Mouse (Mus musculus): ENCODE data around the gene Klhl3.
"Not testable (repeated sequence)": the region's sequence is repeated elsewhere in the genome, so short reads cannot be mapped to it uniquely, and the experiment has no call there.

Klhl3 gene

DNA sequence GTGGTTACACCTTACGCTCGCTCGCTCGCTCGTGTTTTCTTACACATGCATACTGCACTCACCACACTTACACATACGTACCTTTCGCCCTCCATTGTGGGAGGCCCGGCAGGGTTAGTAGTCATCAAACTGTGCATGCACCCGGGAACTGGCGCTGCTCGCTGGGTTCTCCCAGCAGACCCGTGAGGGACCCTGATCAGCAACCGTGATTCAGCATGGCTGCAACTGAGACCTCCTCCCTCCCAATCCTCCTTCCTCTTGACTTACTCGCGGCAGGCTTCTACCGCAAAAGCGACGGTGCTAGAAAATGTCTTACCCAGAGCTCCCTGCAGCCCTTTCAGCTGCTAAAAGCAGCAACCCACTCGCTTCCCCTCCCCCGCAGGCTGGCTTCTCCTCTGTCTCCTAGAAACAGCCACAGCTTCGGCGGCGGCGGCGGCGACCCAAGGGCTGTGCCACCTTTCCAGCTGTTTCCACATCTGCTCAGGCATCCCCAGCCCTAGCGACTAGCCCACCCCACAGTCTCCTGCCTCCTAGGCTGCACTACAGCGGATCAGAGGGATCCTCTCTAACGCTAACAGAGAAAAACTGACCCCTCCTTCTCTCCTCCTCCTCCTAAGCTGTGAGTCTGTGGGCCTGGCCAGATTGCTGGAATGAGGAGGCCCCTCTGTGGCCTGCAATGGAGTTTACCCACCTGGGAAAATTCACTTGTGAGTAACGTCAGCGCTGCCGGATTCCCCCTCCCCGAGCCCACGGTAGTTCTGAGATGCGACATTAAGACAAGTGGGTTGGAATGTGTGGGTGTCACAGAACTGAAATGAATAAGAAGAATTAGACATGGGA is at the start of gene Klhl3:
Gene Klhl3, minus strand, starts transcription at position 532 of the 840 bp plus-strand sequence.
- no peak for DNase-seq (ENCODE audit: low read depth)

DNA sequence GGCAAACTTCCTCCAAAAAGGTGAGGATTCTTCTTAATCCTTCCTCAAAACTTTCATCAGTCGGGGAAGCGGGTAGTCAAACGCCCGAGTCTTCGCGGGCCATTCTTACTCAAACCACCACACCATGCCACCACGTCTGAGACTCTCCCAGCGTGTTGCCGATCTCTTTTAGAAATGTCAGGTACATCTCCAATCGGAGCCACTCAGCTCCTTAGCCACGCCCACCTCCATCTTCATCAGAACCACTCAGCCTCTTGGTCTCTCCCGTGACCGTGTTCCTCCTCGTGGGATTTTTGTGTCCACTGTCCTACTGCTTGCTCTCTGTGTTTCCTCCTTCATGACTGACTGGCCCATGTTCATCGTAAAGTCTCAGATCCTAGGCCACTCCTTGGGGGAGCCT is 47.4 kb upstream of the Klhl3 start:
- DNase-seq (ENCODE audit: low read depth), result no peak

DNA sequence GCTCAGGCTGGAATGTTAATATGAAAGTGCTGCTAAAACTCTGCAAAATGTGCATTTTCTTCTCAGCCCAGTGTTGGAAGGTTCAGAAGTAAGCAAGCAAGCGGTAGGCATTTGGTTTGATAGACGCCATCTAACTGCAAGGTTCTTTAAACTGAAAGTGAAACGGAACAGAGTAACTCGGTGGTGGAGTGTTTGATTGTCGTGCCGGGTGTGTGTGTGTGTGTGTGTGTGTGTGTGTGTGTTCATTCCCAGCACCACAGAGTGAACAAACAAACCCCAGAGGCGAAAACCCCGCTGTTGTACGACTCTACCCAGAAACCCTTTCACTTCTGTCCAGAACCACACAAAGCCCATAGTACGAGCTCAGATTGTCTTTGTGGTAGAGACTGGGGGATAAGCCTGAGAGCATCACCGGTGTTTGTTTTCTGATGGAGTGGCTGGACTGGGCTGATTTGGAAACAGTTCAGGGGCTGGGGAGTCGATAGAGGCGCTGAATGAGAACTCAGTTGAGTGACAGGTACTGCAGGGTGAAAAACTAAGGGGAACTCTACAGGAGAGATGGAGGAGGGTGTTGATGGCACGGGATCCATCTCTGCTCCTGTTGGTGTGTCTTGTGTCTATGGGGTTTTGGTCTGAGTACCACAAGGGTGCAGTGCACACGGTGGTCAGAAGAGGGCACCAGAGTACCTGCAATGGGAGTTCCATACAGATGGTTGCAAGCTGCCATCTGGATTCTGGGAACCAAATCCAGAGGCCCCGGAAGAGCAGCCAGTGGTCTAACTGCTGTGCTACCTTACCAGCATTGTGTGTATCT is 44.9 kb upstream of the Klhl3 start:
- peak; percentile 95 for DNase-seq (ENCODE audit: low read depth)

DNA sequence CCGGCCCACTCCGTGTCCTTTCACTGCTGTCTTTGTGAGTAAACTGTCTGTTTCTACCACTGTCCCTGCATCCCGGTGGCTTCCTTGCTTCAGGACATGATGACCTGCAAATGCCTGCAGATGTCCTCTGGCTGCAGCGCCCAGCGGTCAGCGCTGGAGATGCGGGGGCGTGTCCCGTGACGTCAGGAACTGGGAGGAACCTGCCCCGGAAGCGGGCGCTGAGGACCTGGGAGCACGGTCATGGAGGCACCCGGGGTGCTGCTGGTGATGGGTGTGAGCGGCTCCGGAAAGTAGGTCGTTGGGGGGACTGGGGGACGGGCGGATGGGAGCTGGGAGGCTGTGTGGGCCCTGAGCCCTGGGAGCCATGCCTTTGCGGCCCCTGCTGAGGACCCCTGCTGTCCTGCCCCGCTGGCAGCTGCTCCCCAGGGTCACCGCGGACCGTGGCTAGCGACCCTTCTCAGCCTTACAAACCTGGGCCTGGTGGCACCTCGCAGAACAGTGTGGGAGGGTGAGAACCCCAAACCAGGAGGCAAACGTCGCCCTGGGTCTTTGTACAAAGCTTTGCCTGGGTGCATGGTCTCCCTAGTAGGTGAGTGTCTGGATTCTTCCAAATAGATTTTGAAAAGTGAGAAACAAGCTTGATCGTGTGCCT is 44.2 kb upstream of the Klhl3 start, which contains the start of gene Idnk:
Gene Idnk, plus strand, starts transcription at position 203 of the 652 bp plus-strand sequence.
- DNase-seq (ENCODE audit: low read depth), result peak; percentile 84

DNA sequence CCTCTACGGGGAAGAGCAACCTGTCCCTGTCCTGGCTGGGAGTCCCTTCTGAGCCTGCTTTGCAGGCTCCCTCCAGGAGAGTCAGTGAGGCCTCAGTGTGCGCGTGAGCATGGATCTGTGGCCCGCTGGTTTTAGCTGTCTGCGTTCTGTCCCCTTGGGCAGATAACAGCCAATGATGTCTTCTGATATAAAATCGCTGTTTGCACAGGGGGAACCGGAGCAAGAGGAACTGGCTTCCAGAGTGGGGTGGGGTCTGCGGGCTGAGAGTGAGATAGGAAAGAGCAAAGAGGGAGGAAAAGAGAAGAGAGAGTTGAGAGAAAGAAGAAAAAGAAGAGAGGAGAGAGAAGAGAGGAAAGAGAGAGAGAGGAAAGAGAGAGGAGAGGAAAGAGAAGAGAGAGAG is 43.6 kb upstream of the Klhl3 start:
- DNase-seq (ENCODE audit: low read depth), result no peak

DNA sequence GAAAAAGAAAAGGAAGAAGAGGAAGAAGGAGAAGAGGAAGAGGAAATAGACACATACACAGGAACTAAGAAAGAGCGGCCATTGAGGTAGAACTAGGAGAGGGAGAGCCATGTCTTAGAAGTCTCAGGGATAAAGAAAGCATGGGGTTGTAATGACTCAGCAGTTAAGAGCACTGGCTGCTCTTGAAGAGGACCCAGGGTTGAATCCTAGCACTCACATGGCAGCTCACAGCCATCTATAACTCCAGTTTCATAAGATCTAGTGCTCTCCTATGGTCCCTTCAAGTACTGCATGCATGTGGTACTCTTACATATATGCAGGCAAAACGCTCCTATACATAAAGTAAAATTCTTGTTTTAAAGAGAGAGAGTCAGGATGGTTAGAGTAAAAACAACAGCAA is 42.6 kb upstream of the Klhl3 start:
- DNase-seq (ENCODE audit: low read depth), result peak; percentile 42

DNA sequence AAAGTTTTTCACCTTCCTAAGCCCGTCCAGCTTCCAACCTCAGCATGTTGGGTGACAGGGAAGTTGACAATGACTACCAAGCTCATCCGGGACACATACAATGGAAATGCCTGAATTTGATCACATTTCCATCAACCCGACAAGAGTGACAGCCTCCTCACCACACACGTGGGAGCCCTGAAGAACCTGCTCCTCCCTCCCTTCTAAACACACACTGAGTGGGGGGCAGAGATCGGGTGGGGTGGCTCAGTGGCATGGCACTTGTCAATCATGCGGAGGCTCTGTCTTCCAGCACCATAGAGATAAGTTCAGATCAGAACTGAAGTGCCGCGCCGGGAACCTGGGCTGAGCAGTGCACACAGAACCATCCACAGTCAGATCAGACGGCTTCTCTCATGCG is 37.0 kb upstream of the Klhl3 start:
- no peak for DNase-seq (ENCODE audit: low read depth)

DNA sequence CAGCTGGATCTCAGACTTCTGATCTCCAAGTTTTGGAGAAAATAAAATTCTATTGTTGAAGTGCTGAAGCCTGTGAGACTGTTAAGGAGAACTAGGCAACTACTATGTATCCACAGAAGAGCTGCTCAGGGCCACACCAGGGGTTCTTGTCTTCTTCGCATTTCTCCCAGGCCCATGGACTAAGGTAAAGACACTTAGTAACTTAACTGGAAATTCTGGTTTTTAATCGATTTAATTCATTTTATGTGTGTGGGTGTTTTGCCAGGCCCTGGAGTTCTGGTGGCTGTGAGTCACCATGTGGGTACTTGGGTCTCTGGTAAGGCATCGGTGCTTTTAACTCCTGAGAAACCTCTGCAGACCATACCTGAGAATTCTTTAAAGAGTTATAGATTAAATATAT is 36.2 kb upstream of the Klhl3 start:
- DNase-seq (ENCODE audit: low read depth), result no peak

DNA sequence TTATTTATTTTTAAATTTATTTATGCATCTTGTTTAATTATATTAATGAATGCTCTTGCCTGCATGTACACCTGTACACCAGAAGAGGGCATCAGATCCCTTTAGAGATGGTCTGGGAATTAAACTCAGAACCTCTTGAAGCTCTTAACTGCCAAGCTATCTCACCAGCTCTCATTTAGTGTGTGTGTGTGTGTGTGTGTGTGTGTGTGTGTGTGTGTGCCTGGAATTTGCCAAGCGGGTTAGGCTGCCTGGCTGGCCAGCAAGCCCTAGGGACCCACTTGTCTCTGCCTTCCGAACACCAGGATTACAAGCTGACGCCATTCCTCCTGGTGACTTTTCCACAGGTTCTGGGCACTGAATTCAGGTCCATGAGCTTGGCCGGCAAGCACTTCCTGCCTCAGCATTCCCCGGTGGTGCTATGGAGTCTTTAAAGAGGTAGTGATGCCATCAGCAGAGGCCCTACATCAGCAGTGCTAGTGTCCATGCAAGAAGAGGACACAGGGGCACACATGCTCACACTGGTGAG is 35.7 kb upstream of the Klhl3 start:
- DNase-seq (ENCODE audit: low read depth), result peak; percentile 62

DNA sequence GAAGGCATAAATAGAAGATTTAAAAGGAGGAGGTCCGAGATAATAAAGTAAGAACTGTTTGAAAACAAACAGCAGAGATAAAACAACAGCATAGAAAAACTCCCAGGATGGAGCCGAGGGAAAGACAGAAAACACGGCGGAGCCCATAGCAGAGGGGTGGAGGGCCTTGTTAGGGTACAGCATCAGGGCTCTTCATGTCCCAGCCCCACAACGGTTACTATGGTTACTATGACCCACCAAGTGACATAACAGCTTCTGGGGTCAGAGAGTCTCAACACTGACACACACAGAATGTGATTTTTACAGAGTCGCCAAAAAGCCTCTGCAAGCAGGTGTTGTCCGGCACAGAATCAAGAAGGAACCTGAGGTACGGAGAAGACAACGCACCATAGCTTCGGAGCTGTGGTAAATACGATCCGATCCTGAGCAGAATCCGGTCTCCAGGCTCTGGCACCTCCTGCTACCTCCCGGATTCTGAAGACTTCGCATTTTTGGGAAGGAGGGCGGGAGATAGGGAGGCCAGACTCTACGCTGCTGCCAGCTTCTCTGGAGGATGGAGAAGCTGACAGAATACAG is 35.0 kb upstream of the Klhl3 start:
- DNase-seq (ENCODE audit: low read depth), result no peak

DNA sequence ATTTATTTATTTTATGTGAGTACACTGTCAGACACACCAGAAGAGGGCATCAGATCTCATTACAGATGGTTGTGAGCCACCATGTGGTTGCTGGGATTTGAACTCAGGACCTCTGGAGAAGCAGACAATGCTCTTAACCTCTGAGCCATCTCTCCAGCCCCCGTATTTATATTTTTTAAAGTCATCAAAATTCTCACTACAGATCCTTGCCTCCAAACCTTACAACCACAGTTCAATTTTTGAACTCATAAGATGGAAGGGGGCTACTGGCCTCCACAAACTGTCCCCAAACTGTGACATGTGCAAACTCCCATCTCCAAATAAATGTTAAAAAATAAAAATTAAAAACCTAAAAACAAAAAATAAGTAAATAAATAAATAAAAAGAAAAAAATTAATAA is 34.4 kb upstream of the Klhl3 start:
- DNase-seq (ENCODE audit: low read depth), result no peak

DNA sequence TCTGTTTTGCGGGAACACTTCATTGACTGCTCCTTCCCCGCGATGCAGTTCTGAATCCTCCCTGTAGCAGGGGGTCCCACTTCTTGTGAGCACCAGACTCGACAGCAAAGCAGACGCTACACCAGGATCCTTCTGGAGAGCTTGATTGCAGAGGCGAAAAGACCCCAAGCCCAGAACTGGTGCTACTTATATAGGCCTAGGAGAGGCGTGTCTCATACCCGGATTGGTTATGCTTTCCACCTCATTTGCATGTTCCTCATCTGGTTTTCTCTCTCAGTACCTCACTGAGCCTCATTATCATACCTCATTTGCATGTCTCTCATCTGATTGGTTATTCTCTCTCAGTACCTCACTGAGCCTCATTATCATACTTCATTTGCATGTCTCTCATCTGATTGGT is 33.2 kb upstream of the Klhl3 start:
- not testable (repeated sequence) for DNase-seq (ENCODE audit: low read depth)

DNA sequence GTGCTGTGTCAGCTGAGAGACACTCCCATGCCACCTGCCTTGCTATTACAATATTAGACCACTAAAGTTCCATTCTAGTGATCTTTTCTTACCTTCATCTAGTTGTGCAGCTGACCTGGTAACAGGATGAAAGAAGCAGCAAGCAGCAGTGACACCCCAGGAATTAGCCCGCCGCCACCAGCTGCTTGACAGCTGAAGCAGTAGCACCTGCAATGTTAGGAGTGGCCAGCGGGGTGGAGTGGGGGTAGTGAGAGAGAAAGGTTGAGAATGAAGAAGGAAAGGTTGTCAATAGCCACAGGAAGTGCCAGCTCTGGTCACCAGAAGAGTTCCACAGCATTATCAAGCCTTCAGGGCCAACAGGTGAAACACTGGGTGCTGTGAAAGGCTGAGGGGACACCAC is 18.3 kb upstream of the Klhl3 start:
- no peak for DNase-seq (ENCODE audit: low read depth)

DNA sequence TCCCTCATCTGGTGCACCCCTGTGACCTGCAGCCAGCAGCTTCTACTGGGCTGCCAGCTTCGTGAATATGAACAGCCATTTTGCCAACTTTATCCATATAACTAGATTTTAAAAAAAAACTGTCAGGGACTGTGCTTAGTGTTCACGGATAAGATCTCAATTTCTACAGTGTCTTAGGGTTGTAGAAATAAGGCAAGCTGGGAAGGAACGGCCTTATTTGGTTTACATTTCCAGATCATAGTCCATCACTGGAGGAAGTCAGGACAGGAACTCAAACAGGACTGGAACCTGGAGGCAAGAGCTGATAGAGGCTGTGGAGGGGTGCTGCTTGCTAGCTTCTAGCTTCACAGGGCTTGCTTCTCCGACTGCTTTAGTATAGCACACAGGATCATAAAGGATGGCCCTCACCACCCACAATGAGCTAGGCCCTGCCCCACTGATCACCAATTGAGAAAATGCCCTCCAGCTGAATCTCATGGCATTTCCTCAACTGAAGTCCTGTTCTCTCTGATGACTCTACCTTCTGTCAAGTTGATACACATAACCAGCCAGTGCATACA is 16.4 kb upstream of the Klhl3 start:
- peak; percentile 61 for DNase-seq (ENCODE audit: low read depth)

DNA sequence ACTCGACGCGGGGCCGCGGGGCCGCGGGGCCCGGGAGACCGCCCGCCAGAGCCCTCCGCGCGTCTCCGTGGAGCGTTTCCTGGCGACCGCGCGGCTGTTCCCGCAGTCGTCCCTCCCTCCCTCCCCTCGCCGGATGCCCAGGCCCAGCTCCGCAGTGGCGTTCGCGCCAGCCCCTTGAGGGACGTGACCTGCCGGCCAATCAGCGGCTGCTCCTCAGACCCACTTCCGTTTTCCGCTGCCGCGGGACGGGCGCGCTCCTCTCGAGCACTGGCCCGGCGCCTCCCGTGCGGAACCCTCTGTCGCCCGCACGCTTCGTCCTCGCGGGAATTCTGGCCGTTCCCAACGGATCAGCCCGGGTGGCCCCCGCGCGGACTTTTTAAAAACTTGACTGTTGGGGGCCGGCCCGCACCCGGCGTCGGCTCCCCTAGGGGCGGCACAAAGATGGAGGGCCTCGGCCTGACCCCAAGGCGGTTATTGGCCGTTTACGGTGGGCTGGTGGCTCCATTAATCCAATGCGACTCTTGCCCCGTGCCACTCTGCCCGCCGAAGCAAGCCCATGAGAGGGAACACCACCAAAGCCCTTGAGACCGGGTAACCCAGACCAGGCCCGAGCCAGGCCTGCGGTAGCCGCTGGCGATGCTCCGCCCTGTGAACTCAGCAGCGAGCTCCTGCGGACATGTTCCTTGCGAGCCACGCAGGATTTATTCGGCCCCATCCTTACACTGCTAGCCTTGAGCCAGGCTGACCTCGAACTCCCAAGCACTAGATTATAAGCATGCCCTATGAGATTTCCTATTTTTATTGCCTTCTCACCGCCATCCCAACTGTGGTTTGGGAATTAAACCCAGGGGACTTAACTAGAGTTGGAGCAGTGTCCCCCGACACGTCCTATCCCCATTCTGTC is 15.6 kb upstream of the Klhl3 start:
- peak; percentile 94 for DNase-seq (ENCODE audit: low read depth)

DNA sequence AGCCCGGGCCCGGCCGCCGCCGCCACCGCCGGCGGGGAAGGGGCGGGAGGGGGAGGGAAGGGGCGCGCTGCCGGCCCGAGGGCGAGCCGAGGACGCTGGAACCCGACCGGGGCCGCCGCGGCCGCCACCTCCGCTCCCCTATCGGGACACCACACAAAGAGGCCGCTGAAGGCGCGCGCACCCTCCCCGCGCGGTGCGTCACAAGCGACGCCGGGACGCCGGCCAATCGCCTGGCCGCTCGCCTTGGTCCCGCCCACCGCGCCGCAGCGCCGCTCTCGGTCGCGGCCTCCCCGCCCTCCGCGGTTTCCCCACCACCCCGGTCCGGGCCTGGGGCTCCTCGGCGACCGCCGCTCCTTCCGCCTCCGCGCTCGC is 15.0 kb upstream of the Klhl3 start, which contains the start of gene Hnrnpa0:
Gene Hnrnpa0, minus strand, starts transcription at position 161 of the 372 bp plus-strand sequence.
- DNase-seq (ENCODE audit: low read depth), result peak; percentile 86

DNA sequence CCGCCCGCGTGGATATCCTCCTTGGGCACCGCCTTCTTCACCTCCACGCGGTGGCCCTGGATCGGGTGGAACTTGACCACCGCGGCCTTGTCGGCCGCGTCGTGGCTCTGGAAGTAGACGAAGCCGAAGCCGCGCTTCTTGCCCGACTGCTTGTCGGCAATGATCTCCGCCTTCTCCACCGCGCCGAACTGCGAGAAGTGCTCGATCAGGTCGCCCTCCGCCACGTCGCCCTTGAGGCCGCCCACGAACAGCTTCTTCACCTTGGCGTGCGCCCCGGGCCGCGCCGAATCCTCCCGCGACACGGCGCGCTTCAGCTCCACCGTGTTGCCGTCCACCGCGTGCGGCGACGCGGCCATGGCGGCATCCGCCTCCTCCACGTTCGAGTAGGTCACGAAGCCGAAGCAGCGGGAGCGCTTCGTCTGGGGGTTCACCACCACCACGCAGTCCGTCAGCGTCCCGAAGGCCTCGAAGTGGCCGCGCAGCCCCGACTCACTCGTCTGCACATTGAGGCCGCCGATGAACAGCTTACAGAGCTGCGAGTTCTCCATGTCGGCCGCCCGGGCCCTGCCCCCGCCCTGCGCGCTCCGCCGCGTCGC is 14.5 kb upstream of the Klhl3 start:
- peak; percentile 48 for DNase-seq (ENCODE audit: low read depth)

DNA sequence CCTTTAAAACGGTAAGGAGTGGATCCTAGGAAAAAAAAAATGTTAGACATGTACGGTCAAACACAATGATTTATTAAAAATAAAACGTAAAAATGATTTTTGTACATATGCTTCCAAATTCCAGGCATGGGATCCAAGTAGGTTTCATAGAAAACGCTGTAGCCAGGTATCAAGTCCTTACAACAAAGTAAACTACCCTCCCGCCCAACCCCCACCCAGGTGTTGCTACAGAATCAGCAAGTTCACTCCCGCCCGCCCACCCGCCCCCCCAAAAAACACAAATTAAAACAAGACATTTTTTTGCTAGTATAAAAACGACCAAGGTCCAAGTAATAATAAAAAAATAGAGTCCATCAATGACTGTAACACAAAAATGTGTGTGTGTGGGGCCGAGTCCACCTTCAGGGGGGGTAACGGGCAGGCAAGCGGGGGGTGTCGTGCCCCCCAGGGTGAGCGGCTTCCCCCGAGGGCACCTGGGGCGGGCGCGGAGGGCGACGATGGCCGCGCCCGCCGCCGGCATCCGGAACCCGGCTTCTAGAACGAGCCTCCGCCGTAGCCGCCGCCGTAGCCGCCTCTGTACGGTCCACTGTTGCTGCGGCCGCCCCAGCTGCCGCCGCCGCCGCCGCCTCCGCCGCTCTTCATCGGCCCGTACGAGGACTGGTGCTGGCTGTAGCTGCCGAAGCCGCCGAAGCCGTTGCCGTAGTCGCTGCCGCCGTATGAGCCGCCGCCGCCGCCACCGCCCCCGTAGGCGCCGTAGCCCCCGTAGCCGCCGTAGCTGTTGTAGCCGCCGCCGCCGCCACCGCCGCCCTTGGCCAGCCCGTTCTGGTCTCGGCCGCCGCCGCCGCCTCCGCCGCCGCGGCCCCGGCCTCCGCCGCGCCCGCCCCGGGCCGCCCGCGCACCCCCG is 13.7 kb upstream of the Klhl3 start:
- DNase-seq (ENCODE audit: low read depth), result peak; percentile 26

DNA sequence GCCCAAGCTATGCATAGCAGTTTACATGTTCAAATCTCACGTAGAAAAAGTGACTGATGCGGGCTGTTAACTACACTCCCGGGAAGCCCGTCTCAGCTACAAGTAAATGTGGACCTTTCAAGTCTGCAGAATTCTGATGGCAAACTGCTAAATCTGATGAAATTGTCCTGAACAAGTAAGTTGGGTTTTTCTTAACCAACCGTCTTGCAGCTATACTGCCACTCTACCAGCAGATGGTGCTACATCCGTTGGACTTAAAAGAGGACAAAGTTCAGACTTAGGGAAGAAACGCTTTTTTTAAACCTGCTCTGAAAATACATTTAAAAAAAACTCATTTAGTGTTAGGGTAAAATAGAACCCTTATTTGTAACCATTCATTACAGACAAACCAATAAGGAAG is 12.7 kb upstream of the Klhl3 start:
- DNase-seq (ENCODE audit: low read depth), result peak; percentile 91
